Mouse (Mus musculus) macrophage (primary cell): Measurements from ENCODE around the gene Taf5l. TPM values are rescaled to one million over a fixed set of nuclear protein-coding genes. Genes with fewer than 3 reads are reported as not detected.

ENCODE experiments used
- H3K27ac ChIP-seq: fragments of 350-480 bp; formaldehyde crosslinking; 2 replicates; pipeline ENCODE4 v1.9.0; 2021
- H3K36me3 ChIP-seq: fragments of 350-480 bp; formaldehyde crosslinking; 2 replicates; pipeline ENCODE4 v1.9.0; 2021; ENCODE audit errors: inconsistent target
- H3K4me3 ChIP-seq: fragments of 350-480 bp; formaldehyde crosslinking; 2 replicates; pipeline ENCODE4 v1.9.0; 2021; ENCODE audit errors: inconsistent target
- H3K79me2 ChIP-seq: fragments of 350-480 bp; formaldehyde crosslinking; 2 replicates; pipeline ENCODE4 v1.9.0; 2021; ENCODE audit errors: inconsistent target
- WGBS: methylation state at CpG from one replicate; pipeline ENCODE4 v1.1.7; 2026; ENCODE audit warnings: inconsistent platforms; ENCODE audit not compliant: missing documents; 5-methylcytosine and 5-hydroxymethylcytosine counted together
- polyA plus RNA-seq: library from polyadenylated mRNA; stranded (reverse); fragments of 250-400 nt; gene quantifications from 3 replicates; pipeline ENCODE4 v1.2.4, GENCODE M21; 2018; ENCODE audit warnings: inconsistent platforms
- total RNA-seq, 78 experiments: library from RNA; depleted of rRNA; stranded (reverse); fragments of 250-400 nt; gene quantifications; 1 replicate in 9 of 78; 2 replicates in 24 of 78; 3 replicates in 43 of 78; 4 replicates in 2 of 78; pipeline ENCODE4 v1.2.4; 2018; ENCODE audit warnings: inconsistent platforms in 56 of 78

The Taf5l gene
- total RNA-seq (2018; cell fraction: chromatin; rRNA removed): 10 to 100 TPM in 24 of 26 experiments, 1 to 10 TPM in 2; 7.8 to 22.2 (median 14.4) TPM
- total RNA-seq (2018; cell fraction: cytosol; rRNA removed): 10 to 100 TPM in 23 of 26 experiments, 1 to 10 TPM in 3; 9.0 to 15.9 (median 11.6) TPM
- total RNA-seq (2018; cell fraction: nucleus; rRNA removed): 10 to 100 TPM; 11.0 to 26.4 (median 15.4) TPM
- polyA plus RNA-seq: 10.7 to 14.1 TPM (median 13.4 TPM) in 3 replicates

DNA sequence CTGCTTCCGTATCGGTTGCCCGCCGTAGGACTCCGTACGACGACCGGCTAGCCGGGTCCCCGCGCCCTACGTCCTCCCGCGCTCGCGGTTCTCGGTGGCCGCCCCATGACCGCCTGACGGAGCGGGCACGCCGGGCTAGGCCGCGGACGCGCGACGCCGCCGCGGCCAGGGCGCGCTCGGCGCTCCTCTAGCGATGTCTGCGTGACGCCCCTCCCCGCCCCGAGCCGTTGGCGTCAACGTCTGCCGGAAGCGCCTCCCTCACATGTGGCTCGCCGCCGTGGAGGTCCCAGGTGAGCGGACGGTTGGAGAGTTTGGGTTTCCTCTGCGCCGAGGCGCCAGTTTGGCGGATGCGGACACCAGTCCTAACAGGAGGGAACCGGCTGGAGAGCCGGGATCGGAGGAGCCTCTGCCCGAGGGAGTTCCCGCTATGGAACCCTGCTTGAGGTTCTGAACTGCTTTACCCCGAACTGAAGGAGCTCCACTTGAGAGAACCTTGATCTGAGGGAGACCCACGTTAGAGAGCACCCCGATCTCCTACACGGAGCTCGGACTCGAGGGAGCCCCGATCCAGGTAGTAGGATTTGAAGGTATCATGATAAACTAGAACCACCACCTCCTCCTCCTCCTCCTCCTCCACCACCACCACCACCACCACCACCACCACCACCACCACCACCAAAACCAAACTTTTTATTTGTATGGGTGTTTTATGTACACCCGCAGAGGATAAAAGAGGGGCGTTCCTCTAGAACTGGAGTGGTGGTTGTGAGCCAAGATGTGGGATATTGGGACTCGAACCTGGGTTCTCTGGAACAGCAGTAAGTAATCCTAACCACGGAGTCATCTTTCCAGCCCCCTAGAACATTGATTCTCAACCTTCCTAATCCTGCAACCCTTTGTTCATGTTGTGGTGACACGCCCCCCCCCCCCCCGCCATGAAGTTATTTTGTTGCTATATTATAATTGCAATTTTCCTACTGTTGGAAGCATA, at the start of gene Taf5l, which contains the start of gene Urb2:
Gene Taf5l (minus strand): TSS at position 161 of the 991 bp plus-strand sequence.
Gene Urb2 (plus strand): TSS at position 272 of the 991 bp plus-strand sequence.
- no peaks in the 10 kb centered on the region; the same call in 1 of the 2 replicates for H3K36me3 ChIP-seq
- peak within 1 kb of the TSS; percentile 27; the same call in 1 of the 2 replicates for H3K27ac ChIP-seq
- H3K79me2 ChIP-seq: peaks cover 66% of the 10 kb centered on the region
- WGBS: under 1% methylated on average over 72 of the region's 74 CpGs
- peak within 1 kb of the TSS; percentile 87 for H3K4me3 ChIP-seq

DNA sequence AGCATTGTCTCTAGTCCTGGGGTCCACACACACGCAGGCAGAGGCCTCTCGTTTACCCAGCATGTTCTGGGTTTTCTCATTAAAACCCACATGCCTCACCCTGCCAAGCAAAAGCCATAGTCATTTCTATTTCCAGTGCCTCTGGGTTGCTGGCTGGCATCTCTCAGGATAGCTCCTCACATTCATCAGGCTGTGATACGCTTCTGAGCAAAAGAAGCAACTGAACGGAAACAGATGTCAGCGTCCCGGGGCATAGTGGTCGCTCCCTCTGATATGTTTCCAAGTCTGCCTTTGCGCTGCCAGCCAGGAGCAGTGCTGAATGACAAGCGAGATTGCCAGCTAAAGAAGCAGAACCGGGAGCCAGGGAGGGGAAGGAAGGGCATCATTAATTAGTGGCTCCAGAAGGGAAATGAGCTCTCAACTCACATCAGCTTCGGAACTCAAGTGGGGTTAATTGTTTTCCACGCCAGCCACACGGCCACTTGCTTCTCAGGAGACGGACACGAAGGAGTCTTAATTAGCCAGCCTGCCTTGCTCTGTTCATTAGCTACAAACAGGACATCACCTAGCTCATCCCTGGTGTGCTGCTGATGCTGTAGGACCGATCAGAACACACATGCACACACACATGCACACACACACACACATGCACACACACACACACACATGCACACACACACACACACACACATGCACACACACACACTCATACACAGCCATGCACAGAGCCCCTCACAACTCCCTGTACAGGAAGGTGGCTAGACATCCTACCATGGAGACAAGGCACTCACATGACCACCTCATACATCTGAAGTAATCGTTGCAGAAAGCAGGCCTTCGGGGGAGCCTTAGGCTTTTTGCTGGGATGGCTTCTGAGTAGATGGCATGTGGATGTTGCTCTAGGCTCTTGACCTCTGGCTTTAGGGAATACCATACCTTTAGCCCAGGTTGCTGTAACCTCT, 49.4 kb upstream of the Taf5l start:
- H3K4me3 ChIP-seq: no peak overlapping the region
- no peak overlapping the region for H3K27ac ChIP-seq
- 13% methylated on average over 18 of the region's 18 CpGs for WGBS
- no peaks in the 10 kb centered on the region for H3K79me2 ChIP-seq
- no peaks in the 10 kb centered on the region for H3K36me3 ChIP-seq

DNA sequence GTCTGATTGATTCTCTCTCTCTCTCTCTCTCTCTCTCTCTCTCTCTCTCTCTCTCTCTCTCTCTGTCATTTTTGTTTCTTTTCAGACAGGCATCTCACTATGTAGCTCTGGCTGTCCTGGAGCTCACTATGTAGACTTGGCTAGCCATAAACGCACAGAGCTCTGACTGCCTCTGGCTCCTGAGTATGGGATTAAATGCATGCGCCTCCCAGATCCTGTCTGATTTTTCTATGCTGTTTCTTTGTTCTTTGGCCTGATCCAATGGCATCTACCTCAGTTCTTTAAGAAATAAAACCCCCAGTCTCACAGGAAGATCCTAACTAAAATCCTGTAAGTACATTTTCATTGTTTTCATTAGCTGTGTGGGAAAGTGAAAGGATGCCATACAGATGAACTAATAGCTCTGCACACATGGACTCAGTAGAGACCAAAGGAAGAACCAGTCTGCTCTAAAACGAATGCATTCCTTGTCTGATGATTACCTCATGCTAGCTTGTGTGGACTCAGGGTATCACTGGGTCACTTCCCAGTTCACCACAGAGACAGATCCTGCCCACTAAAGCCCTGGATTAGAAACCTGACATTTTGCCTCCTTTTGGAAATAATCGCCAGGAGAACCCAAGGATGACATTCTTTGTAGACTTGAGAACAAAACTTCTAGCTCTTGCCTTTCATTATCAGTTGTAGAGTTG, 46.0 kb upstream of the Taf5l start:
- no peaks in the 10 kb centered on the region for H3K36me3 ChIP-seq
- no peaks in the 10 kb centered on the region for H3K79me2 ChIP-seq
- H3K4me3 ChIP-seq: no peak overlapping the region
- WGBS: 53% methylated on average over 4 of the region's 4 CpGs
- no peak overlapping the region for H3K27ac ChIP-seq

DNA sequence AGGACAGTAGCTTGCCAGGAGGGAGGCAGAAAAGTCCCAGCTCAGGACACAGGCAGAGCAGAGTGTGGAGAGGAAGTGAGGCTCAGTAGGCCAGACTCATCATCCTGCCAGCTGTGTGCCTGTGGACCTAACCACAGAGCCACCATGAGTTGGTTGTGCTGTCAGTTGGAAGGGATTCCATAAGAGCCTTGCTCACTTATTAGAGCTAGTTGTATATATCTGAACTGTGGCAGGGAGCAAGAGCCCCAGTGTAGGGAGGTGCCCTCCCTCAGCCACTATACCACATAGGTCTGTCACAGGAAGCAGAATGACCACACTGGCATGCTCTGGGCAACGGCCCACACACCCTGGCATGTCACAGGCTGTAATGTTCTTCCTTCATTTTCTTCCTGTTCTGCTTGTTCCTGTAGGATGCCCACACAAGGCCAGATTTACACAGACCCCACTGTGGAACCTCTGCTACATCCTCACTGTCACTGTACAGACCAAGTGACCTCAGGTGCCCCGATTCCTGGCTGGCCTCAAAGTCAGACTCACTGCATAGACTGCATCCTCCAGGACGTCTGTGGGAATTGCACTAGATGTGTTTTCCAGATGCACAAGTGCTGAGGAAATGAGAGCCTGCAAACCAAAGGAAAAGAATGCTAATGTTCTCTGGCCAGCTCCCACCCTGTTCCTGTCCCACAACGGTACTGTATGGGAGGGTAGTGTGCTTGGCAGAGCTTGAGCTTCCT, 45.3 kb upstream of the Taf5l start:
- Histone ChIP-seq H3K36me3 (no peaks in the 10 kb centered on the region), H3K79me2 (no peaks in the 10 kb centered on the region), H3K27ac (no peak overlapping the region), H3K4me3 (no peak overlapping the region)
- WGBS: 16% methylated on average over 4 of the region's 4 CpGs

DNA sequence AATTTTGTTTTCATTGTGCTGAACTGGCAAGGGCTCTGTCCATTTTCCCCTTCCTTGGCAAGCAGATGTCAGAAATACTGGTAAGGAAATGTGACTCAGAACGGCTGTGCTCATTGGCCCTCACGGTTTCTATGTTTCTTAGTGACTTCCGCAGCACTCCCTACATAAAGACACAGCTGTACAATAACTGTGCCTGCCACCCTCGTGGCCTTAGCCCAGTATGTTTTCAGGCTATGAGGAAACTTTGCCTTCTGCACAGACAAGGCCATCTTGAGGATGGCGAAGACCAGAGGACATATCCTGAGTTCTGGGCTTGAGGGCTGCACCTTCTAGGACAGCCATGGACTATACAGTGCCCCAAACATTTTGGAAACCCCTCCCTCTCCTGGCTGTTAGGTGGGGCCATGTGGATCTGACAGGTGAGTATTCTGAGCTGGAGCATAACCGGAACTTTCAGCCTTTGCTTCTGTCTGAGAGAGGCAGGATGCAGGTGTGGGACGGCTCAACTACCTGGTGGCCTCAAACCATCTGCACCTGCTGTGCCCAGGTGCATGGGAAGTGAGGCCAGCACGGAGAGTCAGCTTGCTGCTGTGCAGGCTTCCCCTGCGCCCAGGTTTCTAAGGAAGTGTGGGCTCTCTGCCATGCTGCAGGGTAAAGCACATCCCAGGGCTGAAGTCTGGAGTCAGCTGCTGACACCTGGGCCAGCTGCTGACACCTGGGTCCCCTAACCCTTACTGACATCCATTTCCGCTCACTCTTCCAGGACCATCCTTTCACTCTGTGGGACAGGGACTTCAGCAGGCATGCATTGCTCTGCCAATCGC, 35.8 kb upstream of the Taf5l start:
- no peaks in the 10 kb centered on the region for H3K79me2 ChIP-seq
- WGBS: 63% methylated on average over 11 of the region's 11 CpGs
- no peak overlapping the region for H3K27ac ChIP-seq
- H3K36me3 ChIP-seq: no peaks in the 10 kb centered on the region
- no peak overlapping the region for H3K4me3 ChIP-seq

DNA sequence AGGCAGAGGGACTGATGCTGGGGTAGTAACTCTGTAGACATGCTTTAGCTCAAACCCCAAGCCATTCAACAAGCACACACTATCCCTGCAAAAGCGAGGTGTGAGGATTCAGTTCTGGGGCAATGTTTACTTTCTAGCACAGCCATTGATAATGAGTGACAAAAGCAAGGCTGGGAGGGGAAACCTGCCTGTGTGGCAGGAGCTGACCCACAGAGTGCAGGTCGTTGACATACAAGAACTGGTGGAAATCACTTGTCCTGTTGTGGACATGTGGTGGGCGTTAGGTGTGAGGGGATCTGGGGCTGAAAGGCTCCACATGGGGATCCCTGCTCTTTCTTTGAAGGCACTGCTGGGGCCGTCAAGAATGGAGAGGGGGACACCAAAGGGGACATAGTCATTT, 31.4 kb upstream of the Taf5l start:
- Histone ChIP-seq H3K27ac (no peak overlapping the region), H3K4me3 (no peak overlapping the region), H3K36me3 (peaks cover 5% of the 10 kb centered on the region; the same call in 1 of the 2 replicates), H3K79me2 (no peaks in the 10 kb centered on the region)
- whole genome bisulfite sequencing: 79% methylated on average over 4 of the region's 4 CpGs

DNA sequence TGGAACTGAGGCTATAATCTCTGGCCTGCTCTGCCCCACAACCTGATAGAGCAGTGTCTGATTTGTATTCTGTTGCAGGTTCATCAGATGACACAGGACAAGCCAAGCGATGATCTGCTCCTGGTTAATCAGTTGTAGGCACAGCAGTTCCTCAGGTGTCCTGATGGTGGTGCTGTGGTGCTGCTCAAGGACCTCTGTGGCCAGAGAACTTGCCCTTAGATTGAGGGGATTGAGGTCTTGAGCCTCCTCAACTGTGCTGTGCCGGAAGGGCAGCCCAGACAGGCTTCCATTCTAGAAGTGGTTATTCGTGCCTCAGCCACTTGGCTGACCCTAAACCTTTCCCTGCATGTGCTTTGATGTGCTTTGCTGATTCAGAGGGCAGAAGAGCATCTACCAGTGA, 30.9 kb upstream of the Taf5l start:
- 30% methylated on average over 3 of the region's 3 CpGs for WGBS
- no peak overlapping the region for H3K27ac ChIP-seq
- no peak overlapping the region for H3K4me3 ChIP-seq
- peaks cover 10% of the 10 kb centered on the region; the same call in 1 of the 2 replicates for H3K36me3 ChIP-seq
- H3K79me2 ChIP-seq: no peaks in the 10 kb centered on the region

DNA sequence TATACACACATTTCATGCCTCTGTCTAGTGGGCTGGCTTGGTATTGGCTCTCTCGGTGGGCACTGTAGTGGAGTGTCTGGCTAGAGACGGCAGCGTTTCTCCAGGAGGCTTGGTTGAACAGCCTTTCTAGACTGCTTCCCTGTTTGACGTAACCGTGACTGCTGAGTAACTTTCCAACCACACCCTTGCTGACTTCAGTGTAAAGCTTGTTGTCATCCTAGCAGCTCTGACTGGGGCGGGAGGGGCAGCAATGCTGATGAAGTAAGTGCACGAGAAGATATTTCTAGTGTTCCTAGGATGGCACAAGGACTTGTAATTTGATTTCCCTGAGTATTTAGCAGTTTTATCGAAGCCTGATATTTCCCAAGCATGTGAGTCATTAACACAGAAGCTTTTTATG, 24.7 kb upstream of the Taf5l start:
- H3K79me2 ChIP-seq: no peaks in the 10 kb centered on the region
- no peak overlapping the region for H3K4me3 ChIP-seq
- 80% methylated on average over 8 of the region's 8 CpGs for WGBS
- no peak overlapping the region for H3K27ac ChIP-seq
- H3K36me3 ChIP-seq: peaks cover 19% of the 10 kb centered on the region; the same call in 1 of the 2 replicates

DNA sequence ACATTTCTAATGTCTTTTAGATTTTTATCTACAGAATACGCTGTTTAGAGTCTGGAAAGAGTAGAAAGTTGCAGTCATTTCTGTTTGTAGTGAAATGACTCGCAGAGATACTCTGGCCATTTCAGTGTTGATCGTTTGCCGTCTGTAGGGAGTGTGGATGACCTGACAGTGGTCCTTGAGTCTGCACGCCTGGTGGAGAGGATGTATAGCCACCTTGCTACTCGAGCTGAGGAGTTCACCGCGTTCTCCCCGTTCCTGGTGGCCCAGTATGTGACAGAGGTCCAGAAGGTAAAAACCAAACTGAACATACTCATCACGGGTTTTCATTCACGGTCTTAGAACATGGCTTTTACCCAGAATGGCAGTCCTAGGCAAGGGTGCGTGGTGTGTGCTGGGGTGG, 23.7 kb upstream of the Taf5l start:
- Histone ChIP-seq H3K79me2 (no peaks in the 10 kb centered on the region), H3K36me3 (peaks cover 24% of the 10 kb centered on the region), H3K4me3 (no peak overlapping the region), H3K27ac (no peak overlapping the region)
- 95% methylated on average over 12 of the region's 12 CpGs for WGBS

DNA sequence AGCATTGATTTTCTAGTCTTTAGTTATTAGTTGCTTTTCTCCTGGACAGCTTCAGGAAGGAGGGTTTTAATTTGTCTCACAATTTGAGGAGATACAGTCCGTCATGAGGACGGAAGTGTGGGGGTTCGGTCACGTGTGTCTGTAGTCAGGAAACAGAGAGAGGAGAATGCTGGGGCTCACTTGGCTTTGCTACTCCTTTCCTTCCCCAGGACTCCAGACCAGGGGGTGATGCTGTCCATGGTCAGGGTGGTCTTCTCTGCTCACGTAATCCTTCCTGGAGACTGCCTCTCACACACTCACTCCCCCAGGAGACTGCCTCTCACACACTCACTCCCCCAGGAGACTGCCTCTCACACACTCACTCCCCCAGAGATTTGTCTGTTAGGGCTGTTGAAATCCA, 23.2 kb upstream of the Taf5l start:
- no peak overlapping the region for H3K4me3 ChIP-seq
- WGBS: 97% methylated on average over 5 of the region's 5 CpGs
- H3K36me3 ChIP-seq: peaks cover 29% of the 10 kb centered on the region
- no peaks in the 10 kb centered on the region for H3K79me2 ChIP-seq
- no peak overlapping the region for H3K27ac ChIP-seq

DNA sequence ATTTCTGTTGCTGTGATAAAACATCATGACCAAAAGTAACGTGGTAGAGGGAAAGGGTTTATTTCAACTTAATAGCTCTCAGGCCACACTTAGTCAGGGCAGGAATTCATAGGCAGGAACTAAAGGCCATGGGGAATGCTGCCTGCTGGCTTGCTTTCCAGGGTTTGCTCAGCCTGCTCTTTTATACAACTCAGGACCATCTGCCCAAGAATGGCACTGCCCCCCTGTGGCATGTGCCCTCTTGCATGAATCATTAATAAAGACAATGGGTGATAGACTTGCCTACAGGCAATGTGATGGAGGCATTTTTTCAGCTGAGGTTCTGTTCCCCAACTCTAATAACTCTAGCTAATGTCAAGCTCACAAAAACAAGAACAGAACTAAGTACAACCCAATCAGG, 21.0 kb upstream of the Taf5l start:
- 93% methylated on average over 1 of the region's 1 CpGs for WGBS
- H3K4me3 ChIP-seq: no peak overlapping the region
- no peak overlapping the region for H3K27ac ChIP-seq
- H3K36me3 ChIP-seq: peaks cover 39% of the 10 kb centered on the region
- no peaks in the 10 kb centered on the region for H3K79me2 ChIP-seq

DNA sequence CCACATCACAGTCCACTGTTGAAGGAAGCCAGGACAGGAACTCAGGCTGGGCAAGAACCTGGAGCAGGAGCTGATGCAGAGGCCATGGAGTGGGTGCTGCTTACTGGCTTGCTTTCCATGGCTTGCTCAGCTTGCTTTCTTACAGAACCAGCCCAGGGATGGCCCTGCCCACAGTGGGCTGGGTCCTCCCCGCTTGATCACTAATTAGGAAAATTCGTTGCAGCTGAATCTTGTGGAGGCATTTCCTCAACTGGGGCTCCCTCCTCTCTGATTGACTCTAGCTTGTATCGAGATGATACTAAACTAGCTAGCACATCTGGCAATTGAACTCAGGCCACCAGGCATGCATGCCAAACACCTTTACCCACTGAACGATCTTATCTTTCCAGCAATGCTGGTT, 18.2 kb upstream of the Taf5l start:
- H3K27ac ChIP-seq: no peak overlapping the region
- no peaks in the 10 kb centered on the region for H3K79me2 ChIP-seq
- H3K36me3 ChIP-seq: peaks cover 44% of the 10 kb centered on the region
- 87% methylated on average over 4 of the region's 4 CpGs for WGBS
- H3K4me3 ChIP-seq: no peak overlapping the region
